Mouse (Mus musculus): Measurements from ENCODE around the gene Rc3h1. TPM values are rescaled to one million over a fixed set of nuclear protein-coding genes. Genes with fewer than 3 reads are reported as not detected.
A peak's percentile ranks its signal among the peaks of the same experiment; 100 is the strongest.
"Not testable (repeated sequence)": the region's sequence is repeated elsewhere in the genome, so short reads cannot be mapped to it uniquely, and the experiment has no call there.

Gene Rc3h1
- 8.9 and 9.2 TPM in 2 replicates for polyA plus RNA-seq (2016; fragmentation: Nextera tagmentation; extraction: Ambion mirVana)

GRCm38 (mm10) chr1:160906057-160906557 is at the start of gene Rc3h1:
Rc3h1 (plus strand) TSS chr1:160906418.
- peaks cover 23% of the 10 kb centered on the region for H3K4me1 ChIP-seq
- 0 out of 2 replicates have a peak, but pooled peaks cover 5% of the 10 kb centered on the region for H3K36me3 ChIP-seq (replicated peaks)
- no peaks in the 10 kb centered on the region for H3K9me3 ChIP-seq
- WGBS: under 1% methylated on average over 45 of the region's 45 CpGs
- 0 out of 2 replicates have a peak, but pooled peaks cover 4% of the 10 kb centered on the region for H3K27me3 ChIP-seq (replicated peaks; ENCODE audit: low read depth, poor library complexity, severe bottlenecking)
- DNase-seq (ENCODE audit: low spot score): peak; percentile 98
- peak within 1 kb of the TSS; percentile 96 for H3K27ac ChIP-seq (replicated peaks)
- peak within 1 kb of the TSS; percentile 97 for H3K4me3 ChIP-seq

GRCm38 (mm10) chr1:160858132-160858531 is 48.1 kb upstream of the Rc3h1 start:
- no peaks in the 10 kb centered on the region for H3K36me3 ChIP-seq (replicated peaks)
- 83% methylated on average over 3 of the region's 3 CpGs for WGBS
- no peaks in the 10 kb centered on the region for H3K27me3 ChIP-seq (replicated peaks; ENCODE audit: low read depth, poor library complexity, severe bottlenecking)

GRCm38 (mm10) chr1:160859874-160860273 is 46.3 kb upstream of the Rc3h1 start:
- H3K9me3 ChIP-seq; DNase-seq (ENCODE audit: low spot score); H3K36me3 ChIP-seq (replicated peaks); H3K4me1 ChIP-seq; H3K4me3 ChIP-seq; H3K27me3 ChIP-seq (replicated peaks; ENCODE audit: low read depth, poor library complexity, severe bottlenecking); H3K27ac ChIP-seq (replicated peaks): not testable (repeated sequence)

More at GRCm38 (mm10) chr1:160858132-160858531, 48.1 kb upstream of the Rc3h1 start:
- Histone ChIP-seq H3K27ac (replicated peaks) (no peak overlapping the region), H3K4me3 (no peak overlapping the region), H3K4me1 (no peaks in the 10 kb centered on the region), H3K9me3 (no peaks in the 10 kb centered on the region)
- DNase-seq (ENCODE audit: low spot score): no peak

GRCm38 (mm10) chr1:160861142-160861541 is 45.1 kb upstream of the Rc3h1 start:
- H3K4me1 ChIP-seq: no peaks in the 10 kb centered on the region; the same call in 1 of the 2 replicates
- no peak overlapping the region for H3K27ac ChIP-seq (replicated peaks)
- H3K27me3 ChIP-seq (replicated peaks; ENCODE audit: low read depth, poor library complexity, severe bottlenecking): no peaks in the 10 kb centered on the region
- no peak for DNase-seq (ENCODE audit: low spot score)
- H3K36me3 ChIP-seq (replicated peaks): no peaks in the 10 kb centered on the region
- no peaks in the 10 kb centered on the region for H3K9me3 ChIP-seq
- 89% methylated on average over 2 of the region's 2 CpGs for WGBS
- H3K4me3 ChIP-seq: no peak overlapping the region

GRCm38 (mm10) chr1:160861632-160862031 is 44.6 kb upstream of the Rc3h1 start:
- Histone ChIP-seq H3K9me3 (no peaks in the 10 kb centered on the region), H3K36me3 (replicated peaks) (no peaks in the 10 kb centered on the region), H3K4me1 (no peaks in the 10 kb centered on the region; the same call in 1 of the 2 replicates), H3K4me3 (no peak overlapping the region), H3K27ac (replicated peaks) (no peak overlapping the region), H3K27me3 (replicated peaks; ENCODE audit: low read depth, poor library complexity, severe bottlenecking) (no peaks in the 10 kb centered on the region)
- no peak for DNase-seq (ENCODE audit: low spot score)
- WGBS: 89% methylated on average over 1 of the region's 1 CpGs

- H3K36me3 ChIP-seq (replicated peaks): no peaks in the 10 kb centered on the region
Observed at GRCm38 (mm10) chr1:160863027-160863426, 43.2 kb upstream of the Rc3h1 start.

GRCm38 (mm10) chr1:160874757-160875156 is 31.5 kb upstream of the Rc3h1 start:
- Histone ChIP-seq H3K27ac (replicated peaks) (no peak overlapping the region), H3K36me3 (replicated peaks) (no peaks in the 10 kb centered on the region), H3K9me3 (no peaks in the 10 kb centered on the region), H3K27me3 (replicated peaks; ENCODE audit: low read depth, poor library complexity, severe bottlenecking) (no peaks in the 10 kb centered on the region), H3K4me3 (no peak overlapping the region), H3K4me1 (no peaks in the 10 kb centered on the region)
- whole genome bisulfite sequencing: 71% methylated on average over 1 of the region's 1 CpGs
- no peak for DNase-seq (ENCODE audit: low spot score)

More at GRCm38 (mm10) chr1:160863027-160863426, 43.2 kb upstream of the Rc3h1 start:
- H3K4me1 ChIP-seq: no peaks in the 10 kb centered on the region; the same call in 1 of the 2 replicates
- no peak for DNase-seq (ENCODE audit: low spot score)
- H3K27ac ChIP-seq (replicated peaks): no peak overlapping the region
- H3K27me3 ChIP-seq (replicated peaks; ENCODE audit: low read depth, poor library complexity, severe bottlenecking): no peaks in the 10 kb centered on the region
- no peaks in the 10 kb centered on the region for H3K9me3 ChIP-seq
- 63% methylated on average over 4 of the region's 4 CpGs for WGBS
- no peak overlapping the region for H3K4me3 ChIP-seq

- Histone ChIP-seq H3K9me3 (no peaks in the 10 kb centered on the region), H3K4me1 (no peaks in the 10 kb centered on the region), H3K27ac (replicated peaks) (no peak overlapping the region), H3K36me3 (replicated peaks) (no peaks in the 10 kb centered on the region), H3K4me3 (no peak overlapping the region), H3K27me3 (replicated peaks; ENCODE audit: low read depth, poor library complexity, severe bottlenecking) (no peaks in the 10 kb centered on the region)
- WGBS: 91% methylated on average over 4 of the region's 4 CpGs
- no peak for DNase-seq (ENCODE audit: low spot score)
Observed at GRCm38 (mm10) chr1:160876968-160877367, 29.2 kb upstream of the Rc3h1 start.

- H3K27me3 ChIP-seq (replicated peaks; ENCODE audit: low read depth, poor library complexity, severe bottlenecking): no peaks in the 10 kb centered on the region
- H3K9me3 ChIP-seq: no peaks in the 10 kb centered on the region
- H3K36me3 ChIP-seq (replicated peaks): no peaks in the 10 kb centered on the region
- no peak overlapping the region for H3K27ac ChIP-seq (replicated peaks)
- H3K4me1 ChIP-seq: no peaks in the 10 kb centered on the region
- DNase-seq (ENCODE audit: low spot score): no peak
- 83% methylated on average over 4 of the region's 4 CpGs for WGBS
- no peak overlapping the region for H3K4me3 ChIP-seq
Observed at GRCm38 (mm10) chr1:160878485-160878884, 27.7 kb upstream of the Rc3h1 start.

- not testable (repeated sequence) for H3K27me3 ChIP-seq (replicated peaks; ENCODE audit: low read depth, poor library complexity, severe bottlenecking); H3K4me1 ChIP-seq; H3K27ac ChIP-seq (replicated peaks); H3K36me3 ChIP-seq (replicated peaks); H3K9me3 ChIP-seq; H3K4me3 ChIP-seq; DNase-seq (ENCODE audit: low spot score)
- 78% methylated on average over 1 of the region's 1 CpGs for WGBS
Observed at GRCm38 (mm10) chr1:160881378-160881777, 24.8 kb upstream of the Rc3h1 start.

- H3K27me3 ChIP-seq (replicated peaks; ENCODE audit: low read depth, poor library complexity, severe bottlenecking): no peaks in the 10 kb centered on the region
- H3K4me3 ChIP-seq: no peak overlapping the region
- no peaks in the 10 kb centered on the region for H3K9me3 ChIP-seq
- no peaks in the 10 kb centered on the region for H3K36me3 ChIP-seq (replicated peaks)
- 64% methylated on average over 3 of the region's 3 CpGs for WGBS
- no peaks in the 10 kb centered on the region for H3K4me1 ChIP-seq
- DNase-seq (ENCODE audit: low spot score): no peak
- H3K27ac ChIP-seq (replicated peaks): no peak overlapping the region
Observed at GRCm38 (mm10) chr1:160881968-160882367, 24.2 kb upstream of the Rc3h1 start.

GRCm38 (mm10) chr1:160884273-160884672 is 21.9 kb upstream of the Rc3h1 start:
- WGBS: 75% methylated on average over 3 of the region's 3 CpGs
- Histone ChIP-seq H3K36me3 (replicated peaks) (no peaks in the 10 kb centered on the region), H3K9me3 (no peaks in the 10 kb centered on the region), H3K4me1 (no peaks in the 10 kb centered on the region), H3K27ac (replicated peaks) (no peak overlapping the region), H3K27me3 (replicated peaks; ENCODE audit: low read depth, poor library complexity, severe bottlenecking) (no peaks in the 10 kb centered on the region), H3K4me3 (no peak overlapping the region)
- DNase-seq (ENCODE audit: low spot score): no peak

- no peaks in the 10 kb centered on the region for H3K36me3 ChIP-seq (replicated peaks)
- 73% methylated on average over 2 of the region's 2 CpGs for WGBS
- no peak overlapping the region for H3K27ac ChIP-seq (replicated peaks)
- no peaks in the 10 kb centered on the region for H3K9me3 ChIP-seq
- H3K27me3 ChIP-seq (replicated peaks; ENCODE audit: low read depth, poor library complexity, severe bottlenecking): no peaks in the 10 kb centered on the region
- no peak overlapping the region for H3K4me3 ChIP-seq
- DNase-seq (ENCODE audit: low spot score): no peak
- H3K4me1 ChIP-seq: no peaks in the 10 kb centered on the region
Observed at GRCm38 (mm10) chr1:160884993-160885392, 21.2 kb upstream of the Rc3h1 start.
